Mouse (Mus musculus): ENCODE measurements around the gene Tmem125.

GRCm38 (mm10) chr4:118527335-118527681 lies 16.5 kb downstream of the Tmem125 start:
- TF ChIP-seq CTCF (IDR thresholded peaks at IDR 0.05; ENCODE audit: insufficient read depth, low read depth, low read length), result no peak
- TF ChIP-seq POLR2A (IDR thresholded peaks at IDR 0.05; ENCODE audit: insufficient read depth, low read depth, low read length), result no peak
